8 mouse cellular contexts compared by ENCODE assay signal in genomic region chr1:52499601-52500313, GRCm38 (mm10). TPM values are rescaled to one million over a fixed set of nuclear protein-coding genes. Genes with fewer than 3 reads are reported as not detected.
DNase-seq lines count a peak whose midpoint lies in the region; ATAC-seq lines count a peak whose summit lies in the region.

No protein-coding gene starts in this region.

- no peaks in the 10 kb centered on the region; the same call in 1 of the 2 replicates for H3K4me1 ChIP-seq in embryonic facial prominence, embryonic 12.5 days
- H3K4me1 ChIP-seq in heart, embryonic 11.5 days (ENCODE audit: control insufficient read depth, insufficient read depth, low read length): peaks cover 17% of the 10 kb centered on the region
- H3K4me1 ChIP-seq in kidney, embryonic 14.5 days (ENCODE audit: control insufficient read depth, insufficient read depth, low read length): no peaks in the 10 kb centered on the region
- peaks cover 27% of the 10 kb centered on the region for H3K4me1 ChIP-seq in liver, embryonic 13.5 days (replicated peaks)
- H3K4me1 ChIP-seq in stomach, embryonic 16.5 days (ENCODE audit: control insufficient read depth, insufficient read depth, low read length): peaks cover 3% of the 10 kb centered on the region; the same call in 1 of the 2 replicates

- H3K27ac ChIP-seq in embryonic facial prominence, embryonic 12.5 days: peak overlapping the region; percentile 30; the same call in 1 of the 2 replicates
- H3K27ac ChIP-seq in heart, embryonic 11.5 days (ENCODE audit: low read depth, low read length): peak overlapping the region; percentile 93
- peak overlapping the region; percentile 84 for H3K27ac ChIP-seq in kidney, embryonic 14.5 days (ENCODE audit: low read depth, low read length)
- H3K27ac ChIP-seq in liver, embryonic 13.5 days: peak overlapping the region; percentile 78
- H3K27ac ChIP-seq in stomach, embryonic 16.5 days (ENCODE audit: low read length): peak overlapping the region; percentile 91

- peak overlapping the region; percentile 80 for H3K4me2 ChIP-seq in embryonic facial prominence, embryonic 12.5 days (replicated peaks)
- peak overlapping the region; percentile 78 for H3K4me2 ChIP-seq in heart, embryonic 11.5 days
- H3K4me2 ChIP-seq in kidney, embryonic 14.5 days (replicated peaks; ENCODE audit: low read depth, low read length): peak overlapping the region; percentile 84
- H3K4me2 ChIP-seq in liver, embryonic 13.5 days: peak overlapping the region; percentile 94
- H3K4me2 ChIP-seq in stomach, embryonic 16.5 days (ENCODE audit: low read depth, low read length): peak overlapping the region; percentile 74

- peak; percentile 75 for DNase-seq in A20 (ENCODE audit: low read depth, low spot score)
- peak; percentile 80 for DNase-seq in adrenal gland, adult 2 months
- peak; percentile 11 for DNase-seq in liver, embryonic 13.5 days
- DNase-seq in naive thymus-derived CD4-positive, alpha-beta T cell, adult 2 months (ENCODE audit: low read depth): peak; percentile 76

- no peaks in the 10 kb centered on the region for H3K9me3 ChIP-seq in embryonic facial prominence, embryonic 12.5 days
- no peaks in the 10 kb centered on the region for H3K9me3 ChIP-seq in heart, embryonic 11.5 days (replicated peaks; ENCODE audit: control insufficient read depth, low read length)
- H3K9me3 ChIP-seq in kidney, embryonic 14.5 days (ENCODE audit: control insufficient read depth, low read length): no peaks in the 10 kb centered on the region
- H3K9me3 ChIP-seq in liver, embryonic 13.5 days (replicated peaks): no peaks in the 10 kb centered on the region
- no peaks in the 10 kb centered on the region for H3K9me3 ChIP-seq in stomach, embryonic 16.5 days (replicated peaks; ENCODE audit: control insufficient read depth, low read length)

- ATAC-seq in embryonic facial prominence, embryonic 12.5 days (ENCODE audit: insufficient number of reproducible peaks, insufficient read depth, low FRiP score, low TSS enrichment): peak; percentile 72; the same call in 1 of the 2 replicates
- ATAC-seq in heart, embryonic 11.5 days (replicated peaks; ENCODE audit: insufficient number of reproducible peaks, low FRiP score, low TSS enrichment): peak; percentile 67
- ATAC-seq in kidney, embryonic 14.5 days (ENCODE audit: low FRiP score, low TSS enrichment): peak; percentile 80
- ATAC-seq in liver, embryonic 13.5 days (ENCODE audit: low read depth): peak; percentile 51
- peak; percentile 35; the same call in 1 of the 2 replicates for ATAC-seq in stomach, embryonic 16.5 days (ENCODE audit: insufficient read depth, low FRiP score)

- peak overlapping the region; percentile 81 for H3K4me3 ChIP-seq in embryonic facial prominence, embryonic 12.5 days
- H3K4me3 ChIP-seq in heart, embryonic 11.5 days (ENCODE audit: low read depth, low read length): peak overlapping the region; percentile 90
- peak overlapping the region; percentile 80 for H3K4me3 ChIP-seq in kidney, embryonic 14.5 days (ENCODE audit: low read length)
- H3K4me3 ChIP-seq in liver, embryonic 13.5 days (replicated peaks): peak overlapping the region; percentile 81
- peak overlapping the region; percentile 81 for H3K4me3 ChIP-seq in stomach, embryonic 16.5 days (replicated peaks; ENCODE audit: low read length)

- no peaks in the 10 kb centered on the region for H3K36me3 ChIP-seq in embryonic facial prominence, embryonic 12.5 days
- no peaks in the 10 kb centered on the region for H3K36me3 ChIP-seq in heart, embryonic 11.5 days (ENCODE audit: control insufficient read depth, insufficient read depth, low read length)
- H3K36me3 ChIP-seq in kidney, embryonic 14.5 days (ENCODE audit: control insufficient read depth, insufficient read depth, low read length): no peaks in the 10 kb centered on the region
- no peaks in the 10 kb centered on the region for H3K36me3 ChIP-seq in liver, embryonic 13.5 days
- H3K36me3 ChIP-seq in stomach, embryonic 16.5 days (ENCODE audit: control insufficient read depth, insufficient read depth, low read length): no peaks in the 10 kb centered on the region

- WGBS in embryonic facial prominence, embryonic 12.5 days: under 1% methylated on average over 63 of the region's 68 CpGs
- WGBS in heart, embryonic 11.5 days (ENCODE audit: insufficient replicate concordance): under 1% methylated on average over 58 of the region's 68 CpGs
- under 1% methylated on average over 49 of the region's 68 CpGs for WGBS in kidney, embryonic 14.5 days
- WGBS in liver, embryonic 13.5 days (ENCODE audit: insufficient replicate concordance): under 1% methylated on average over 59 of the region's 68 CpGs
- WGBS in stomach, embryonic 16.5 days: under 1% methylated on average over 65 of the region's 68 CpGs

- H3K9ac ChIP-seq in embryonic facial prominence, embryonic 12.5 days: peak overlapping the region; percentile 82
- peak overlapping the region; percentile 94 for H3K9ac ChIP-seq in heart, embryonic 11.5 days (ENCODE audit: low read depth, low read length)
- H3K9ac ChIP-seq in kidney, embryonic 14.5 days (ENCODE audit: low read depth, low read length): peak overlapping the region; percentile 87
- peak overlapping the region; percentile 84 for H3K9ac ChIP-seq in liver, embryonic 13.5 days
- peak overlapping the region; percentile 96 for H3K9ac ChIP-seq in stomach, embryonic 16.5 days (ENCODE audit: low read length)

- H3K27me3 ChIP-seq in embryonic facial prominence, embryonic 12.5 days: peaks cover 12% of the 10 kb centered on the region; the same call in 1 of the 2 replicates
- no peaks in the 10 kb centered on the region for H3K27me3 ChIP-seq in heart, embryonic 11.5 days (ENCODE audit: control insufficient read depth, insufficient read depth, low read length)
- no peaks in the 10 kb centered on the region for H3K27me3 ChIP-seq in kidney, embryonic 14.5 days (ENCODE audit: control insufficient read depth, insufficient read depth, low read length)
- H3K27me3 ChIP-seq in liver, embryonic 13.5 days: peaks cover 9% of the 10 kb centered on the region; the same call in 1 of the 2 replicates
- H3K27me3 ChIP-seq in stomach, embryonic 16.5 days (ENCODE audit: control insufficient read depth, insufficient read depth, low read length): no peaks in the 10 kb centered on the region

RNA-seq across cellular contexts. Expression of gene Nab1, which starts 0.7 kb away (rescaled TPM):
- total RNA-seq in adrenal gland, adult 2 months (2021): 10 to 100 TPM; 52.5 to 60.5 TPM
- polyA plus RNA-seq in adrenal gland, adult 2 months (2012; rRNA removed): 6.0 and 8.4 TPM in 2 replicates
- 10.2 and 10.4 TPM in 2 replicates for polyA plus RNA-seq in embryonic facial prominence, embryonic 12.5 days (2016; fragmentation: Nextera tagmentation; extraction: Ambion mirVana)
- 29.5 and 31.4 TPM in 2 replicates for polyA plus RNA-seq in heart, embryonic 11.5 days (2014; fragmentation: Nextera tagmentation; extraction: Ambion mirVana)
- polyA plus RNA-seq in kidney, embryonic 14.5 days (2014; fragmentation: Nextera tagmentation; extraction: Ambion mirVana): 13.2 and 18.8 TPM in 2 replicates
- 10.3 and 12.5 TPM in 2 replicates for polyA plus RNA-seq in liver, embryonic 13.5 days (2015; fragmentation: Nextera tagmentation; extraction: Ambion mirVana)
- 11.3 and 11.6 TPM in 2 replicates for polyA plus RNA-seq in stomach, embryonic 16.5 days (2015; fragmentation: Nextera tagmentation; extraction: Ambion mirVana)

Comparison
In these comparisons a context has a peak if more than half of its experiments do, and no peak if none do; other contexts are left out.
1. Peak in every context shown above with its lines: DNase-seq, ATAC-seq, H3K4me3 ChIP-seq and H3K27ac ChIP-seq.
2. DNase-seq: peak in every context shown above with its lines; median percentile 80 in adrenal gland, adult 2 months; 76 in naive thymus-derived CD4-positive, alpha-beta T cell, adult 2 months; 75 in A20; 11 in liver, embryonic 13.5 days.
3. H3K27ac ChIP-seq: peak in every context shown above with its lines; median percentile 93 in heart, embryonic 11.5 days; 91 in stomach, embryonic 16.5 days; 84 in kidney, embryonic 14.5 days; 78 in liver, embryonic 13.5 days; 30 in embryonic facial prominence, embryonic 12.5 days.